Mouse (Mus musculus): ENCODE measurements around the gene Dpp6. TPM values are rescaled to one million over a fixed set of nuclear protein-coding genes. Genes with fewer than 3 reads are reported as not detected.

Gene Dpp6
- total and polyA plus RNA-seq, 3 experiments = 0.16 TPM; not detected in 2

- no peaks in the 10 kb centered on the region for H3K27me3 ChIP-seq (ENCODE audit: insufficient read depth, low read length)
- no peaks in the 10 kb centered on the region for H3K4me1 ChIP-seq (ENCODE audit: insufficient read depth, low read depth, low read length)
- DNase-seq (ENCODE audit: low spot score) (no peak), ATAC-seq (ENCODE audit: extremely low read depth, insufficient number of reproducible peaks, low FRiP score, poor library complexity, severe bottlenecking) (no peak)
- H3K4me3 ChIP-seq (ENCODE audit: low read depth, low read length) = no peak overlapping the region
- H3K9me3 ChIP-seq (replicated peaks) = peaks cover 13% of the 10 kb centered on the region
- no peaks in the 10 kb centered on the region for H3K36me3 ChIP-seq (replicated peaks)
- TF ChIP-seq CTCF (IDR thresholded peaks at IDR 0.05; ENCODE audit: low read depth, low read length) (no peak), GATA1 (IDR thresholded peaks at IDR 0.05; ENCODE audit: borderline replicate concordance, low read length) (no peak), POLR2AphosphoS5 (IDR thresholded peaks at IDR 0.05; ENCODE audit: insufficient replicate concordance, low read depth, low read length) (no peak), GATA2 (IDR thresholded peaks at IDR 0.05; ENCODE audit: borderline replicate concordance, low read depth, low read length) (no peak), TAL1 (conservative IDR thresholded peaks at IDR 0.05; ENCODE audit: low read depth, low read length) (no peak)
Measured at GRCm38 (mm10) chr5:27203131-27203530, 386.1 kb downstream of the Dpp6 start.

DNA sequence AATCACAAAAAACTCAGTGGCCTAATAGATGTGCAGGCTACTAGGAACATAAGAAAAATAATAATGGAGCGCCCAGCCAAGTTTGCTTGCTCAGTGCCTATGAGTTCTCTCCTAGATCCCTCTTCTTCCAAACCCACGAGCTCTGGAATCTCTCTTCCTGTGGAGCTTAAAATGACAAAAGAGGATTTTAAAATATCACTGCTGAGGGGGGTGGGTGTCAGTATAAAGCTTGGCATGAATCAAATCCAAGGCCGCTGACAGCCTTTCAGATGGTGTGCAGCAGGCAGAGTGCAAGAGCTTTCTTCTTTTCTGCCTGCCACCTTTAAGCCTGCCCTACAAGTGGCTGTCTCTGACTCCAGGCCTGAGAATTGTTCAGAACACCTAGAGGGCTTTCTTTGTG, 387.7 kb downstream of the Dpp6 start:
- Histone ChIP-seq H3K4me3 (ENCODE audit: low read depth, low read length) (no peak overlapping the region), H3K27me3 (ENCODE audit: insufficient read depth, low read length) (no peaks in the 10 kb centered on the region), H3K4me1 (ENCODE audit: insufficient read depth, low read depth, low read length) (no peaks in the 10 kb centered on the region), H3K36me3 (replicated peaks) (no peaks in the 10 kb centered on the region), H3K9me3 (replicated peaks) (peaks cover 13% of the 10 kb centered on the region)
- TF ChIP-seq GATA1 (IDR thresholded peaks at IDR 0.05; ENCODE audit: borderline replicate concordance, low read length) (no peak), CTCF (IDR thresholded peaks at IDR 0.05; ENCODE audit: low read depth, low read length) (no peak), POLR2AphosphoS5 (IDR thresholded peaks at IDR 0.05; ENCODE audit: insufficient replicate concordance, low read depth, low read length) (no peak), GATA2 (IDR thresholded peaks at IDR 0.05; ENCODE audit: borderline replicate concordance, low read depth, low read length) (no peak)
- ATAC-seq (ENCODE audit: extremely low read depth, insufficient number of reproducible peaks, low FRiP score, poor library complexity, severe bottlenecking) = no peak
- no peak for DNase-seq (ENCODE audit: low spot score)

DNA sequence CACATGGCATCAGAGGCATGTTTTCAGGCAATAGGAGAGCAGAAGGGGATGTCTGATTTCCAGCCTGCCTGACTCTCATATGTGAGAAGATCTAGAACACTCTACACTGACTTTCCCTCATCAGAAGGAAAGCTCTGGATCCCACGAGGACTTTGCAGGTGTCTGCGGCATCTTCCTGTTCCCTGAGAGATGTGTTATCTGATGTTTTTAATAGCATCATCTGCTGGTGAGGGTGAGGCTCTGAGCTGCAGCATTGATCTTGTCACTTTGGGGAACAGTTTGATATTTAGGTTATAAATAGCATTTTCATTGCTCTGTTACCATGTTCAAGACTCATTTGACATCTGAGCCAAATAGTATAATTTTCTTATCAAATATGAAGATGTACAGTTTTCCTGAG, 388.8 kb downstream of the Dpp6 start:
- no peaks in the 10 kb centered on the region for H3K36me3 ChIP-seq (replicated peaks)
- peaks cover 13% of the 10 kb centered on the region for H3K9me3 ChIP-seq (replicated peaks)
- H3K4me1 ChIP-seq (ENCODE audit: insufficient read depth, low read depth, low read length) = no peaks in the 10 kb centered on the region
- TF ChIP-seq CTCF (IDR thresholded peaks at IDR 0.05; ENCODE audit: low read depth, low read length) (no peak), GATA1 (IDR thresholded peaks at IDR 0.05; ENCODE audit: borderline replicate concordance, low read length) (no peak), TAL1 (conservative IDR thresholded peaks at IDR 0.05; ENCODE audit: low read depth, low read length) (no peak), GATA2 (IDR thresholded peaks at IDR 0.05; ENCODE audit: borderline replicate concordance, low read depth, low read length) (no peak), POLR2AphosphoS5 (IDR thresholded peaks at IDR 0.05; ENCODE audit: insufficient replicate concordance, low read depth, low read length) (no peak)
- H3K4me3 ChIP-seq (ENCODE audit: low read depth, low read length) = no peak overlapping the region
- no peak for DNase-seq (ENCODE audit: low spot score)
- no peaks in the 10 kb centered on the region for H3K27me3 ChIP-seq (ENCODE audit: insufficient read depth, low read length)
- ATAC-seq (ENCODE audit: extremely low read depth, insufficient number of reproducible peaks, low FRiP score, poor library complexity, severe bottlenecking) = no peak

DNA sequence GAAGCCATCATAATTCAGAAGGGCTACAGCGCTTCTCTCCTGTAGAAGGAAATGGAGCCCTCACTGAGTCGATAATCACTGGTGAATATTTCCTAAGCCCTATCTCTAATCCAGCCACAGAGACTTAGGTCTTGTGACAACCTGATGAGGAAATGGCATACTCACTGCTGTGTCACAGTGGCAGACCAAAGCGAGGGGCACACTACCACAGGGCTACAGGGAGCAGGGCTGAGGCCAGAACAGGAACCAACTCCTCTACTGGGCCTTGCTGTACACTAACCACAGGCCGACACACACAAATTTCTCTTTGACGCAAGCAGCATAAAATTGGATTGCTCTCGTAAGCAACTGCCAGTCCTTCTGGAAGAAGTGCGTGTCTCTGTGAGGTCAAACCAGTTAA, 389.2 kb downstream of the Dpp6 start:
- ATAC-seq (ENCODE audit: extremely low read depth, insufficient number of reproducible peaks, low FRiP score, poor library complexity, severe bottlenecking) = no peak
- no peak for DNase-seq (ENCODE audit: low spot score)

DNA sequence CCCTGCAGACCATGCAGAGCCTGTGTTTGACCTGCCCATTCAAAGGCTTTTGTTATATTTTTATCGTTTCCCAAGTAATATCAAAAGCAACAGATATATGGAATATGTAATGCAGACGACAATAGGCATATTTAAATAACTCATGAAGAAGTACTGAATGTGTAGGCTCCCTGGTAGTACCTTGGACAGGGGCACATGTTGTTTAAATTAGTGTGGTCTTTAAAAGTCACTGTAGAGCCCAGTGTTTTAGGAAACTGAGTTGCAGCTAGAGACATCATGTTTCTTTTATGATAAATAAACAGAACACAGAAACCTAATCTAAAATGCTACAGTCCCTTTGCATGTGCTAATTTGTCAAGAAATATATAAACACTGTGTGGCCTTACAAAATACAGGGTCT, 403.1 kb downstream of the Dpp6 start:
- Histone ChIP-seq H3K4me3 (ENCODE audit: low read depth, low read length) (no peak overlapping the region), H3K27me3 (ENCODE audit: insufficient read depth, low read length) (no peaks in the 10 kb centered on the region), H3K4me1 (ENCODE audit: insufficient read depth, low read depth, low read length) (no peaks in the 10 kb centered on the region), H3K9me3 (replicated peaks) (peaks cover 9% of the 10 kb centered on the region), H3K36me3 (replicated peaks) (no peaks in the 10 kb centered on the region)
- ATAC-seq (ENCODE audit: extremely low read depth, insufficient number of reproducible peaks, low FRiP score, poor library complexity, severe bottlenecking) = no peak
- TF ChIP-seq CTCF (IDR thresholded peaks at IDR 0.05; ENCODE audit: low read depth, low read length) (no peak), GATA1 (IDR thresholded peaks at IDR 0.05; ENCODE audit: borderline replicate concordance, low read length) (no peak), POLR2AphosphoS5 (IDR thresholded peaks at IDR 0.05; ENCODE audit: insufficient replicate concordance, low read depth, low read length) (no peak), TAL1 (conservative IDR thresholded peaks at IDR 0.05; ENCODE audit: low read depth, low read length) (no peak), GATA2 (IDR thresholded peaks at IDR 0.05; ENCODE audit: borderline replicate concordance, low read depth, low read length) (no peak)
- no peak for DNase-seq (ENCODE audit: low spot score)

More for the DNA sequence above, 389.2 kb downstream of the Dpp6 start:
- Histone ChIP-seq H3K36me3 (replicated peaks) (no peaks in the 10 kb centered on the region), H3K4me1 (ENCODE audit: insufficient read depth, low read depth, low read length) (no peaks in the 10 kb centered on the region), H3K9me3 (replicated peaks) (peaks cover 13% of the 10 kb centered on the region), H3K27me3 (ENCODE audit: insufficient read depth, low read length) (no peaks in the 10 kb centered on the region), H3K4me3 (ENCODE audit: low read depth, low read length) (no peak overlapping the region)
- TF ChIP-seq POLR2AphosphoS5 (IDR thresholded peaks at IDR 0.05; ENCODE audit: insufficient replicate concordance, low read depth, low read length) = no peak
- no peak for TF ChIP-seq CTCF (IDR thresholded peaks at IDR 0.05; ENCODE audit: low read depth, low read length)
- no peak for TF ChIP-seq GATA1 (IDR thresholded peaks at IDR 0.05; ENCODE audit: borderline replicate concordance, low read length)
- no peak for TF ChIP-seq GATA2 (IDR thresholded peaks at IDR 0.05; ENCODE audit: borderline replicate concordance, low read depth, low read length)
- TF ChIP-seq TAL1 (conservative IDR thresholded peaks at IDR 0.05; ENCODE audit: low read depth, low read length) = no peak

GRCm38 (mm10) chr5:27242078-27242477, 425.1 kb downstream of the Dpp6 start:
- no peak for ATAC-seq (ENCODE audit: extremely low read depth, insufficient number of reproducible peaks, low FRiP score, poor library complexity, severe bottlenecking)
- H3K27me3 ChIP-seq (ENCODE audit: insufficient read depth, low read length) = no peaks in the 10 kb centered on the region
- TF ChIP-seq GATA2 (IDR thresholded peaks at IDR 0.05; ENCODE audit: borderline replicate concordance, low read depth, low read length) (no peak), TAL1 (conservative IDR thresholded peaks at IDR 0.05; ENCODE audit: low read depth, low read length) (no peak), POLR2AphosphoS5 (IDR thresholded peaks at IDR 0.05; ENCODE audit: insufficient replicate concordance, low read depth, low read length) (no peak), GATA1 (IDR thresholded peaks at IDR 0.05; ENCODE audit: borderline replicate concordance, low read length) (no peak), CTCF (IDR thresholded peaks at IDR 0.05; ENCODE audit: low read depth, low read length) (no peak)
- H3K9me3 ChIP-seq (replicated peaks) = no peaks in the 10 kb centered on the region
- no peaks in the 10 kb centered on the region for H3K36me3 ChIP-seq (replicated peaks)
- DNase-seq (ENCODE audit: low spot score) = no peak
- no peaks in the 10 kb centered on the region for H3K4me1 ChIP-seq (ENCODE audit: insufficient read depth, low read depth, low read length)
- no peak overlapping the region for H3K4me3 ChIP-seq (ENCODE audit: low read depth, low read length)

Data from G1E (cell line).